In the genomic region with DNA sequence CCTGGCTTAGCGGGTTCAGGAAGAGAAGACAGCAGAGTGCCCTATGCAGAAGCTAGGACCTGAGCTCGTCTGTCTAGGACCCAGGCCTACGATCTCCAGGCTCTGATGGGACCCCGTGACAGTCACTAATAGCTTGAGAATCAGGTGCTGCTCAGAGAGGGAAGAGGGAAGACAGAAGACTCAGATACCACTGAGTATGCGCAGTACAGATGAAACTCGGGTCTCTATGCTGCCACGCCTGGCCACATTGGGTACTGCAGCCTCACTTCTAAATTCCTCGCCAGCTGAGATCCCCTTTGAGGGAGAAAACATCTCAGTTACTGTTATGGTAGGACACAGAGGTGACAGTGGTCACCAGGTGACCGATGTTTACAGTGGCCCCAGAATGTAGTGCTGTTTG, we compare ENCODE assay signal across 9 mouse cellular contexts. TPM values are rescaled to one million over a fixed set of nuclear protein-coding genes. Genes with fewer than 3 reads are reported as not detected.
DNase-seq lines count a peak whose midpoint lies in the region; ATAC-seq and TF ChIP-seq lines count a peak whose summit lies in the region.
"Had no signal": no experiment of that assay in that cellular context is flagged by ENCODE, and none has a peak within 500 bp of the region (broad histone marks: within the 10 kb centered on the region; RNA-seq: fewer than 3 reads in every experiment).

No protein-coding gene starts in this region.

- peak overlapping the region; percentile 79 for H3K27ac ChIP-seq in forebrain, postnatal 0 days (ENCODE audit: low read depth, low read length)
- no peak overlapping the region for H3K27ac ChIP-seq in intestine, postnatal 0 days (ENCODE audit: low read depth, low read length)
- no peak overlapping the region for H3K27ac ChIP-seq in liver, adult 2 months (replicated peaks; ENCODE audit: insufficient read depth, low read depth, low read length)

- peaks cover 11% of the 10 kb centered on the region; the same call in 1 of the 2 replicates for H3K4me1 ChIP-seq in forebrain, postnatal 0 days (ENCODE audit: insufficient read depth)
- no peaks in the 10 kb centered on the region for H3K4me1 ChIP-seq in intestine, postnatal 0 days (replicated peaks; ENCODE audit: control insufficient read depth, insufficient read depth, low read length)
- H3K4me1 ChIP-seq in liver, adult 2 months (ENCODE audit: control insufficient read depth, insufficient read depth, low read length), result no peaks in the 10 kb centered on the region

- H3K4me3 ChIP-seq in forebrain, postnatal 0 days (ENCODE audit: low read depth, low read length), result no peak overlapping the region
- no peak overlapping the region for H3K4me3 ChIP-seq in intestine, postnatal 0 days (ENCODE audit: low read depth, low read length)
- no peak overlapping the region for H3K4me3 ChIP-seq in liver, adult 2 months (ENCODE audit: insufficient read depth, low read depth, low read length)
- H3K4me3 ChIP-seq: myocyte had no signal

- no peak for TF ChIP-seq POLR2A in liver, adult 2 months (IDR thresholded peaks at IDR 0.05; ENCODE audit: extremely low read depth, insufficient read depth, low read length)

- peak; percentile 89 for TF ChIP-seq CTCF in forebrain, postnatal 0 days (IDR thresholded peaks at IDR 0.05; ENCODE audit: low read depth)
- TF ChIP-seq CTCF in intestine, postnatal 0 days (IDR thresholded peaks at IDR 0.05; ENCODE audit: low read depth), result peak; percentile 90
- peak; percentile 74 for TF ChIP-seq CTCF in liver, adult 2 months (IDR thresholded peaks at IDR 0.05; ENCODE audit: low read depth, low read length)

- peak; percentile 46 for DNase-seq in urinary bladder, postnatal 14 days (ENCODE audit: low spot score)
- no peak for DNase-seq in urinary bladder, postnatal 10 days (ENCODE audit: low spot score)
- peak; percentile 36 to 67 for DNase-seq in cerebellum, adult 18-20 months
- DNase-seq in forebrain, postnatal 0 days, result peak; percentile 83
- DNase-seq in liver, adult 2 months (ENCODE audit: extremely low read depth, low read depth, low spot score), result no peak
- peak; percentile 20 to 58 for DNase-seq in thymus, postnatal 10 days (ENCODE audit: low spot score in 2 of 2)

- peaks cover 13% of the 10 kb centered on the region for H3K36me3 ChIP-seq in forebrain, postnatal 0 days (ENCODE audit: insufficient read depth)
- no peaks in the 10 kb centered on the region for H3K36me3 ChIP-seq in intestine, postnatal 0 days (ENCODE audit: control insufficient read depth, insufficient read depth)
- no peaks in the 10 kb centered on the region for H3K36me3 ChIP-seq in liver, adult 2 months (ENCODE audit: control insufficient read depth, insufficient read depth, low read length)

- H3K9me3 ChIP-seq in forebrain, postnatal 0 days (ENCODE audit: low read length), result no peaks in the 10 kb centered on the region
- no peaks in the 10 kb centered on the region for H3K9me3 ChIP-seq in intestine, postnatal 0 days (ENCODE audit: control insufficient read depth)

- no peak overlapping the region for H3K9ac ChIP-seq in forebrain, postnatal 0 days
- no peak overlapping the region for H3K9ac ChIP-seq in intestine, postnatal 0 days (ENCODE audit: low read depth, low read length)
- no peak overlapping the region for H3K9ac ChIP-seq in liver, adult 2 months (ENCODE audit: low read depth, low read length)

- H3K27me3 ChIP-seq in forebrain, postnatal 0 days (ENCODE audit: insufficient read depth, low read length), result no peaks in the 10 kb centered on the region
- H3K27me3 ChIP-seq in intestine, postnatal 0 days (replicated peaks; ENCODE audit: control insufficient read depth, insufficient read depth, low read length), result no peaks in the 10 kb centered on the region
- no peaks in the 10 kb centered on the region for H3K27me3 ChIP-seq in liver, adult 2 months (ENCODE audit: control insufficient read depth, insufficient read depth, low read length)

- whole genome bisulfite sequencing in forebrain, postnatal 0 days, result 45% methylated on average over 9 of the region's 9 CpGs
- 51% methylated on average over 9 of the region's 9 CpGs for WGBS in intestine, postnatal 0 days
- 43% methylated on average over 9 of the region's 9 CpGs for WGBS in liver, adult 2 months

- peak; percentile 64 for ATAC-seq in forebrain, postnatal 0 days
- no peak for ATAC-seq in intestine, postnatal 0 days
- peak; percentile 71; the same call in 1 of the 2 replicates for ATAC-seq in monocyte, adult 5-6 weeks (replicated peaks; ENCODE audit: insufficient number of reproducible peaks, low FRiP score, low TSS enrichment, poor library complexity, severe bottlenecking)

- no peak overlapping the region for H3K4me2 ChIP-seq in forebrain, postnatal 0 days (ENCODE audit: low read depth)
- no peak overlapping the region for H3K4me2 ChIP-seq in intestine, postnatal 0 days (replicated peaks; ENCODE audit: low read depth)

- no peaks in the 10 kb centered on the region for H3K79me2 ChIP-seq in liver, adult 2 months (ENCODE audit: control insufficient read depth, insufficient read depth, low read length)

RNA-seq across cellular contexts. Expression of a gene that starts 22.8 kb away (rescaled TPM):
- 192 and 208 TPM in 2 replicates for total RNA-seq in forebrain, postnatal 0 days (2014; rRNA removed)
- 9.3 and 13.3 TPM in 2 replicates for polyA plus RNA-seq in forebrain, postnatal 0 days (2015; fragmentation: Nextera tagmentation; extraction: Ambion mirVana)
- polyA plus RNA-seq in intestine, postnatal 0 days (2015; fragmentation: Nextera tagmentation; extraction: Ambion mirVana), result 0.51 and 0.56 TPM in 2 replicates
- total RNA-seq in liver, adult 2 months (2014; rRNA removed), result 0.74 and 0.92 TPM in 2 replicates
- polyA plus RNA-seq in liver, adult 2 months (2012; rRNA removed), result 0.55 and 0.65 TPM in 2 replicates
- 0.19 to 0.78 TPM (median 0.21 TPM) in 3 replicates for total RNA-seq in monocyte, adult 5-6 weeks (2017)

Comparison
In these comparisons a context has a peak if more than half of its experiments do, and no peak if none do; other contexts are left out.
1. DNase-seq: peak in urinary bladder, postnatal 14 days (single experiment), cerebellum, adult 18-20 months (2 of 2), forebrain, postnatal 0 days (single experiment) and thymus, postnatal 10 days (2 of 2); none in urinary bladder, postnatal 10 days (single experiment) and liver, adult 2 months (single experiment).
2. RNA of a gene that starts 22.8 kb away (total RNA-seq): 192 to 208 TPM in forebrain, postnatal 0 days; 0.74 to 0.92 TPM in liver, adult 2 months and 0.19 to 0.78 TPM in monocyte, adult 5-6 weeks; every median in the first group is over 100 times any median in the second.
3. Peak in every context shown above with its lines, with median percentiles within 50 percentile points of each other: CTCF ChIP-seq.